Mouse (Mus musculus) kidney, postnatal 0 days (tissue): Measurements from ENCODE around the gene Stk10. TPM values are rescaled to one million over a fixed set of nuclear protein-coding genes. Genes with fewer than 3 reads are reported as not detected.

Experiments
- ATAC-seq: fragments of 200-750 bp; cut with Nextera tagmentation; replicated peaks from 2 replicates; pipeline ENCODE4 v1.8.0; 2017; ENCODE audit warnings: low read depth, moderate number of reproducible peaks, moderate TSS enrichment, moderate library complexity; ENCODE audit not compliant: low FRiP score
- DNase-seq: peaks from one replicate; pipeline ENCODE4 v3.0.0-alpha.2; 2016; ENCODE audit warnings: low spot score
- H3K27ac ChIP-seq: fragments of 300-500 bp; sonication (generic); 2 replicates; pipeline ENCODE4 v1.5.1; 2014; ENCODE audit warnings: mild to moderate bottlenecking
- H3K27me3 ChIP-seq: fragments of 300-500 bp; sonication (generic); 2 replicates; pipeline ENCODE4 v1.6.1; 2014; ENCODE audit warnings: low read length, mixed read lengths; ENCODE audit not compliant: insufficient read depth
- H3K36me3 ChIP-seq: fragments of 300-500 bp; sonication (generic); 2 replicates; pipeline ENCODE4 v1.6.1; 2014; ENCODE audit warnings: low read length, mixed read lengths; ENCODE audit not compliant: insufficient read depth
- H3K4me1 ChIP-seq: fragments of 300-500 bp; sonication (generic); replicated peaks from 2 replicates; pipeline ENCODE4 v1.6.1; 2014; ENCODE audit warnings: antibody characterized with exemption, low read length, mixed read lengths; ENCODE audit not compliant: insufficient read depth
- H3K4me2 ChIP-seq: fragments of 300-500 bp; sonication (generic); 2 replicates; pipeline ENCODE4 v1.6.1; 2014; ENCODE audit warnings: mild to moderate bottlenecking, low read length, moderate library complexity, mixed read lengths
- H3K4me3 ChIP-seq: fragments of 300-500 bp; sonication (generic); replicated peaks from 2 replicates; pipeline ENCODE4 v1.5.1; 2014; ENCODE audit warnings: low read depth, low read length
- H3K9ac ChIP-seq: fragments of 300-500 bp; sonication (generic); 2 replicates; pipeline ENCODE4 v1.6.1; 2014; ENCODE audit warnings: low read depth, low read length
- H3K9me3 ChIP-seq: fragments of 300-500 bp; sonication (generic); replicated peaks from 2 replicates; pipeline ENCODE4 v1.6.1; 2016; ENCODE audit warnings: low read length, inconsistent platforms, mixed read lengths
- CTCF ChIP-seq: IDR thresholded peaks from 2 replicates; pipeline ENCODE4 v1.5.1; 2016; ENCODE audit warnings: antibody characterized with exemption, low read depth, mild to moderate bottlenecking, moderate library complexity
- WGBS: fragments of 180-500 bp; shearing (Covaris S2); extraction: QIAGEN DNeasy Blood & Tissue Kit; methylation state at CpG from one replicate; pipeline ENCODE4 v1.1.7; 2014; 5-methylcytosine and 5-hydroxymethylcytosine counted together
- polyA plus RNA-seq: library from polyadenylated mRNA; unstranded; fragments of >200 nt; fragmentation: Nextera tagmentation; extraction: Ambion mirVana; gene quantifications from 2 replicates; pipeline ENCODE4 v1.2.1, GENCODE M21; 2015

Stk10 gene
- polyA plus RNA-seq, 1 experiment from 2014 or later = 2.4 TPM

- ATAC-seq (no peak), DNase-seq (no peak)
- H3K36me3 ChIP-seq = no peaks in the 10 kb centered on the region
- TF ChIP-seq CTCF = no peak
- WGBS = 56% methylated on average over 2 of the region's 2 CpGs
- no peak overlapping the region for H3K4me2 ChIP-seq
- no peak overlapping the region for H3K4me3 ChIP-seq
- no peaks in the 10 kb centered on the region for H3K27me3 ChIP-seq
- H3K27ac ChIP-seq = no peak overlapping the region
- no peak overlapping the region for H3K9ac ChIP-seq
- H3K4me1 ChIP-seq = no peaks in the 10 kb centered on the region
- no peaks in the 10 kb centered on the region for H3K9me3 ChIP-seq
These were observed 101.7 kb downstream of the Stk10 start for GRCm38 (mm10) chr11:32634842-32635241.

GRCm38 (mm10) chr11:32636275-32636674 lies 103.2 kb downstream of the Stk10 start:
- no peak for DNase-seq
- Histone ChIP-seq H3K4me2 (no peak overlapping the region), H3K9me3 (no peaks in the 10 kb centered on the region), H3K27me3 (no peaks in the 10 kb centered on the region), H3K4me3 (no peak overlapping the region), H3K36me3 (no peaks in the 10 kb centered on the region), H3K9ac (no peak overlapping the region), H3K27ac (no peak overlapping the region), H3K4me1 (no peaks in the 10 kb centered on the region)
- ATAC-seq = no peak
- TF ChIP-seq CTCF = no peak
- 83% methylated on average over 4 of the region's 4 CpGs for WGBS

GRCm38 (mm10) chr11:32638521-32639255 lies 105.6 kb downstream of the Stk10 start:
- H3K4me2 ChIP-seq = no peak overlapping the region
- DNase-seq = no peak
- H3K27ac ChIP-seq = no peak overlapping the region
- ATAC-seq = no peak
- no peak for TF ChIP-seq CTCF
- no peaks in the 10 kb centered on the region for H3K27me3 ChIP-seq
- 75% methylated on average over 8 of the region's 8 CpGs for WGBS
- H3K36me3 ChIP-seq = no peaks in the 10 kb centered on the region
- no peak overlapping the region for H3K9ac ChIP-seq
- no peaks in the 10 kb centered on the region for H3K9me3 ChIP-seq
- no peak overlapping the region for H3K4me3 ChIP-seq
- H3K4me1 ChIP-seq = no peaks in the 10 kb centered on the region

- TF ChIP-seq CTCF = no peak
- no peak for DNase-seq
- no peaks in the 10 kb centered on the region for H3K4me1 ChIP-seq
- ATAC-seq = no peak
- WGBS = 92% methylated on average over 4 of the region's 4 CpGs
- H3K36me3 ChIP-seq = no peaks in the 10 kb centered on the region
- H3K4me2 ChIP-seq = no peak overlapping the region
- no peak overlapping the region for H3K4me3 ChIP-seq
- H3K27me3 ChIP-seq = no peaks in the 10 kb centered on the region
- H3K9ac ChIP-seq = no peak overlapping the region
- H3K9me3 ChIP-seq = no peaks in the 10 kb centered on the region
- H3K27ac ChIP-seq = no peak overlapping the region
These were observed 107.5 kb downstream of the Stk10 start for GRCm38 (mm10) chr11:32640617-32641016.

- WGBS = 0% methylated on average over 54 of the region's 64 CpGs
These were observed 109.3 kb downstream of the Stk10 start, which contains the start of gene Fbxw11 for GRCm38 (mm10) chr11:32642249-32642876. Fbxw11 (plus strand) TSS chr11:32642724.

GRCm38 (mm10) chr11:32642899-32643886 lies 110.1 kb downstream of the Stk10 start:
- peak overlapping the region; percentile 89 for H3K4me3 ChIP-seq
- peak; percentile 78 for ATAC-seq
- H3K9me3 ChIP-seq = no peaks in the 10 kb centered on the region
- H3K27me3 ChIP-seq = no peaks in the 10 kb centered on the region
- H3K27ac ChIP-seq = peak overlapping the region; percentile 97
- peak overlapping the region; percentile 93 for H3K9ac ChIP-seq
- H3K36me3 ChIP-seq = no peaks in the 10 kb centered on the region
- DNase-seq = peak; percentile 65
- 0 out of 2 replicates have a peak, but pooled peaks cover 3% of the 10 kb centered on the region for H3K4me1 ChIP-seq
- no peak for TF ChIP-seq CTCF
- WGBS = under 1% methylated on average over 39 of the region's 54 CpGs
- peak overlapping the region; percentile 78 for H3K4me2 ChIP-seq

More at GRCm38 (mm10) chr11:32642249-32642876, 109.3 kb downstream of the Stk10 start, which contains the start of gene Fbxw11:
- H3K9me3 ChIP-seq = no peaks in the 10 kb centered on the region
- DNase-seq (peak; percentile 98), ATAC-seq (peak; percentile 93)
- peak within 1 kb of the TSS; percentile 89 for H3K4me3 ChIP-seq
- no peak for TF ChIP-seq CTCF
- no peaks in the 10 kb centered on the region for H3K36me3 ChIP-seq
- peak within 1 kb of the TSS; percentile 97 for H3K27ac ChIP-seq
- 0 out of 2 replicates have a peak, but pooled peaks cover 3% of the 10 kb centered on the region for H3K4me1 ChIP-seq
- H3K4me2 ChIP-seq = peak within 1 kb of the TSS; percentile 78
- no peaks in the 10 kb centered on the region for H3K27me3 ChIP-seq
- peak within 1 kb of the TSS; percentile 93 for H3K9ac ChIP-seq
